Mouse (Mus musculus) neural tube, embryonic 12.5 days (tissue): ENCODE data around the gene Usp5. TPM values are rescaled to one million over a fixed set of nuclear protein-coding genes. Genes with fewer than 3 reads are reported as not detected.
A peak's percentile ranks its signal among the peaks of the same experiment; 100 is the strongest.
"Not testable (repeated sequence)": the region's sequence is repeated elsewhere in the genome, so short reads cannot be mapped to it uniquely, and the experiment has no call there.

ENCODE experiments used
- ATAC-seq: fragments of 200-750 bp; cut with Nextera tagmentation; 2 replicates; pipeline ENCODE4 v1.8.0; 2017; ENCODE audit warnings: low read depth, mild to moderate bottlenecking, moderate TSS enrichment, moderate library complexity; ENCODE audit not compliant: low FRiP score
- H3K27ac ChIP-seq: fragments of 300-500 bp; sonication (generic); 2 replicates; pipeline ENCODE4 v1.5.1; 2016
- H3K27me3 ChIP-seq: fragments of 300-500 bp; sonication (generic); replicated peaks from 2 replicates; pipeline ENCODE4 v1.6.1; 2016; ENCODE audit warnings: mild to moderate bottlenecking
- H3K36me3 ChIP-seq: fragments of 300-500 bp; sonication (generic); 2 replicates; pipeline ENCODE4 v1.6.1; 2016; ENCODE audit warnings: mild to moderate bottlenecking
- H3K4me1 ChIP-seq: fragments of 300-500 bp; sonication (generic); 2 replicates; pipeline ENCODE4 v1.6.1; 2016
- H3K4me2 ChIP-seq: fragments of 300-500 bp; sonication (generic); replicated peaks from 2 replicates; pipeline ENCODE4 v1.6.1; 2016; ENCODE audit warnings: mild to moderate bottlenecking
- H3K4me3 ChIP-seq: fragments of 300-500 bp; sonication (generic); 2 replicates; pipeline ENCODE4 v1.5.1; 2016
- H3K9ac ChIP-seq: fragments of 300-500 bp; sonication (generic); 2 replicates; pipeline ENCODE4 v1.6.1; 2016; ENCODE audit warnings: mild to moderate bottlenecking
- H3K9me3 ChIP-seq: fragments of 300-500 bp; sonication (generic); 2 replicates; pipeline ENCODE4 v1.6.1; 2016; ENCODE audit warnings: mild to moderate bottlenecking
- WGBS: fragments of 180-500 bp; shearing (Covaris S2); methylation state at CpG from one replicate; pipeline ENCODE4 v1.1.7; 2016; 5-methylcytosine and 5-hydroxymethylcytosine counted together
- polyA plus RNA-seq: library from polyadenylated mRNA; unstranded; fragments of >200 nt; fragmentation: Nextera tagmentation; extraction: Ambion mirVana; gene quantifications from 2 replicates; pipeline ENCODE4 v1.2.1, GENCODE M21; 2016

Gene Usp5
- polyA plus RNA-seq, 1 experiment from 2014 or later, result 203 TPM

DNA sequence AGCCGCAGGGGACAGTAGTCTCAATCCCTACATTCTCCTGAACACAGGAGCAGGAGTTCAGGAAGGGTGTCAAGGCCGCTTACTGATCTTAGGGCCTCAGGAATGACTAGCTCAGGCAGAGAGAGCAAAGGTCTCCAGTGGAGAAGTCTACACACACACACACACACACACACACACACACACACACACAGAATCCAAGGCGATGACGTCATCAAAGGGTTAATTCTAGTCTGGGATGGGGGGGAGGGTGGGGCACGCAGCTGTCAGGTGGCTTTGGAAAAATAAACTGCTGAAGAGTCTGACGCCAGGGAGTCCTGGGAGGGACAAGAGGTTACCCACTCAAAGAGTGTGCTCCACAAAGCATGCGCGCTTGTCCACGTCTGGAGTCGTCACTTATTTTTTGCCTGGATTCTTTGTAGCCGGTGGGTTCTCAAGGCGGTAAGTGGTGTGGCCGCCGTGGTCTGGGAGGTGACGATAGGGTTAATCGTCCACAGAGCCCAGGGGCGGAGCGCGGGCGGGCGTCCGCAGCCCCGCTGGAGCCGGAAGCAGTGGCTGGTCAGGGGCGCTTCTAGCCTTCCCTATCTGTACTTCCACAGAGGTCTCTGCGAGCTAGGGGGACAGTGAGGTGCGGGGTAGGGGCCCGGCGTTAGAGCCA, 20.8 kb downstream of the Usp5 start, which contains the start of gene Spsb2:
Gene Spsb2 (plus strand): TSS at position 304 of the 655 bp plus-strand sequence.
- peak within 1 kb of the TSS; percentile 97 for H3K4me2 ChIP-seq
- no peaks in the 10 kb centered on the region for H3K27me3 ChIP-seq
- peaks cover 46% of the 10 kb centered on the region for H3K4me1 ChIP-seq
- peak within 1 kb of the TSS; percentile 75 for H3K9ac ChIP-seq
- peak within 1 kb of the TSS; percentile 53; the same call in 1 of the 2 replicates for H3K27ac ChIP-seq
- peak; percentile 21 for ATAC-seq
- H3K36me3 ChIP-seq, result peaks cover 12% of the 10 kb centered on the region
- H3K9me3 ChIP-seq, result no peaks in the 10 kb centered on the region
- peak within 1 kb of the TSS; percentile 51 for H3K4me3 ChIP-seq
- WGBS, result 5% methylated on average over 29 of the region's 29 CpGs

DNA sequence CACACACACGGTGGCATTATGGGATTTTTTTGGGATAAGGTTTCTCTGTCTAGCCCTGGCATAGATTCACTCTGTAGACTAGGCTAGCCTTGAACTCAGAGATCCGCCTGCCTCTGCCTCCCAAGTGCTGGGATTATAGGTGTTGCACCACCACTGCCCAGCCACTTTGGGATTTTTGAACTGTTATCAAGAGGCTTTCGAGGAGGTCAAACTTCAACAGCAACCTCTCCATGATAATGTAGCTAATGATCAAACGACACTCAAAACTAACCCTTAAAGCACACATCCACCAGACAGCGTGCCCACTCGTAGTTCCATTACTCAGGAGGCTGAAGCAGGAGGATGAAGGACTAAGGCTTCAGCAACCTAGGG, 21.3 kb downstream of the Usp5 start:
- Histone ChIP-seq H3K27me3 (no peaks in the 10 kb centered on the region), H3K36me3 (peaks cover 12% of the 10 kb centered on the region), H3K4me1 (peaks cover 41% of the 10 kb centered on the region), H3K27ac (no peak overlapping the region), H3K9me3 (no peaks in the 10 kb centered on the region), H3K4me3 (peak overlapping the region; percentile 51; the same call in 1 of the 2 replicates), H3K9ac (no peak overlapping the region), H3K4me2 (peak overlapping the region; percentile 97)
- no peak for ATAC-seq
- WGBS, result 88% methylated on average over 6 of the region's 6 CpGs

DNA sequence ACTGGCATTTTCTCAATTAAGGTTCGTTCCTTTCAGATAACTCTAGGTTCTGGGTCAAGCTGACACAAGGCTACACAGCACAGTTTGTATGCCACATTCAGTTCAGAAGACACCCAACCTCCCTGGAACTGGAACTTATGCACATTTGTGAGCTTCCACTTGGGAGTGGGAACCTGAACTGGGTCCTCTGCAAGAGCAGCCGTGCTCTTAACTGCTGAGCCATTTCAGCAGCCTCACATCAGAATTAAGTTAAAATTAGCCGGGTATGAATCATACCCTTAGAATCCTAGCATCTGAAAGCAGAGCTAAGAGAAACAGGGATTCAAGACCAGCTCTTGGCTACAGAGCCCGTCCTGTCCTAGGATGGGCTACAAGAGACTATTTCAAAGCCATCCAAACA, 21.9 kb downstream of the Usp5 start:
- no peak overlapping the region for H3K4me3 ChIP-seq
- peaks cover 35% of the 10 kb centered on the region for H3K4me1 ChIP-seq
- 87% methylated on average over 4 of the region's 4 CpGs for WGBS

DNA sequence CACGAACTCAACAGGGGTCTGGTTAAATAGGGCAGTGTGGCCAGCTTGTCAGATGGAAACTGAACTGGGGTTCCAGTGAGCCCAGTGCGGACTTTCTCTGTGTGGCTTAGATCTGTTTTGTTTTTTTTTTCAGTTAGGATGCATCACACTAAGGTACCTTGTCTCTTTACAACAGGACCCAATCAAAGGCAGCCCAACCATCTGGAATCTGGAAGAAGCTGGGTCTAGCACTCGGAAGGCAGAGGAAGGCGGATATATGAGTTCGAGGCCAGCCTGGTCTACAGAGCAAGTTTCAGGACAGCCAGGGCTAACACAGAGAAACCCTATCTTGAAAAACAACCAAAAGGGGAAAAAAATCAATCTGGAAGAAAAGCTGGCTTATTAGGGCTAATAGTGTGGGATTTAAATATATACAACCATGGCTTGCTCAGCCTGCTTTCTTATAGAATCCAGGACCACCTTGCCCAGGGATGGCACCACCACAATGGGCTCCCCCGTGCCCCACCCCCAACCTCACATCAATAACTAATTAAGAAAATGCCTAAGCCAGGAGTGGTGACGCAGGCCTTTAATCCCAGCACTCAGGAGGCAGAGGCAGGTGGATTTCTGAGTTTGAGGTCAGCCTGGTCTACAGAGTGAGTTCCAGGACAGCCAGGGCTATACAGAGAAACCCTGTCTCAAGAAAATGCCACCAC, 22.7 kb downstream of the Usp5 start:
- Histone ChIP-seq H3K9me3 (no peaks in the 10 kb centered on the region), H3K36me3 (peaks cover 4% of the 10 kb centered on the region), H3K4me3 (no peak overlapping the region), H3K27ac (no peak overlapping the region), H3K4me2 (peak overlapping the region; percentile 81), H3K4me1 (peaks cover 28% of the 10 kb centered on the region), H3K9ac (no peak overlapping the region), H3K27me3 (no peaks in the 10 kb centered on the region)
- WGBS, result 72% methylated on average over 7 of the region's 7 CpGs
- no peak for ATAC-seq

More for the DNA sequence above, 21.9 kb downstream of the Usp5 start:
- H3K4me2 ChIP-seq, result no peak overlapping the region
- H3K9ac ChIP-seq, result no peak overlapping the region
- no peaks in the 10 kb centered on the region for H3K27me3 ChIP-seq
- peaks cover 11% of the 10 kb centered on the region for H3K36me3 ChIP-seq
- H3K27ac ChIP-seq, result no peak overlapping the region
- no peaks in the 10 kb centered on the region for H3K9me3 ChIP-seq
- no peak for ATAC-seq

DNA sequence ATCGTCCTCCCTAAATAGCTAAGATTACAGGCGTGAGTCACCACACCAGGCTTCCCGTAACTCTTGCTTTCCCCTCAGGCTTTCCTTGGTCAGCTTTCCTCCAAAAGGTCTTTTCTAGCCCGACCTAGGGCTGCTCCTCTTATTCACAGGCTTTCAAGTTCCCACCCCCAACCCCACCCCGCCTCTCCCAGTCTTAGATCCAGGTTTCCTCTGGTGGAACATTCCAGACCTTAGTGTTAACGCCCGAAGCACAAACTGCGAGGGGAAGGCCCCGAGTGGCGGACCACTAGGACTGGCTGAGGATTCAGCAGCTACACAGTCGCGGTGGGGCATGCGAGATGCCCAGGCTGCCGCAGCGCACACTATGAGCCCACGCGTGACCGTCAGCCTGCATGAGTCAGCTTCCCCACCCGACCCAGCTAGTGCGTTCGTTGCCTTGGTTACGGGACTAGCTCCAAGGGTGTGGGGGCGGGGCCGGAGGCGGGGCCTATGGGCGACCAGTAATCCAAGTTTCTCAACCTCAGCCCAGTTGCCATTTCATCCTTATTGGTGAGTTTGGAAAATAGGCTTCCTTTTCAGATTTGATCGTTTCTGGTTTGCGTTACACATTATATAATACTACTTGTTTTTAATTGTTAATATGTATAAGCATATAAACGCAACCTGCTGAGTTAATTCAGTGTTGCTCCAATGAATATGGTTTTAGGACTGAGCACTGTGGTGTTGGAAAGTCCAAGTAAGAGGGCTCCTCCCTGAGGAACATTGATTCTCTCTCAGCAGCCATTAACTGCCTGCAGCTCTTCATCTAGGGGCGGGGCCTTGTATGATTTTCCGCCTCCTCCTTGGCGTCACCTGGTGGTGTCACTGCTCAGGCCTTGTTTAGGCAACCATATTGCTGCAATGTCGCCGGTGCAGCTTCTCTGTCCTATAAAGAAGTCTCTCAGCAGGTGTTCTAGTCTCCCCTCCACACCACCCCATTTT, 23.7 kb downstream of the Usp5 start:
- peak overlapping the region; percentile 81 for H3K4me2 ChIP-seq
- H3K27ac ChIP-seq, result no peak overlapping the region
- 1% methylated on average over 34 of the region's 34 CpGs for WGBS
- H3K9me3 ChIP-seq, result no peaks in the 10 kb centered on the region
- ATAC-seq, result peak; percentile 82
- H3K4me3 ChIP-seq, result peak overlapping the region; percentile 34
- peak overlapping the region; percentile 48 for H3K9ac ChIP-seq
- peaks cover 28% of the 10 kb centered on the region for H3K4me1 ChIP-seq
- no peaks in the 10 kb centered on the region for H3K27me3 ChIP-seq
- H3K36me3 ChIP-seq, result no peaks in the 10 kb centered on the region

DNA sequence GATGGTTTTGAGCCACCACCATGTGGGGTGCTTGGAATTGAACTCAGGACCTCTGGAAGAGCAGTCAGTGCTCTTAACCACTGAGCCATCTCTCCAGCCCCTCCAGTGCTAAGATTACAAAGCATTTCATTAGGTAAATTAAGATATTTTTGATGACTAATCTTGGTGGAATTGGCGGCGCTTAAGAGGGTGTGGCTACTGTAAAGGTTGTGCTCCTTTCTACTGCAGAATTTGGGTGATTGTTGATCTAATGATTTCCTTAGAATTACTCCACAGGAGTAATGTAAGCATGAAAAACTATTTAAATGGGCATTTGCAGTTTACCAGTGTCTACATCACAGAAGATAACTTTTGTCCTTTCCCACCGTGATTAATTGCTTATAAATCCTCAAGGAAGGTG, 24.9 kb downstream of the Usp5 start:
- 92% methylated on average over 3 of the region's 3 CpGs for WGBS
- no peak overlapping the region for H3K4me3 ChIP-seq
- no peaks in the 10 kb centered on the region for H3K27me3 ChIP-seq
- H3K36me3 ChIP-seq, result no peaks in the 10 kb centered on the region
- H3K4me2 ChIP-seq, result no peak overlapping the region
- no peaks in the 10 kb centered on the region for H3K9me3 ChIP-seq
- no peak overlapping the region for H3K9ac ChIP-seq
- H3K27ac ChIP-seq, result no peak overlapping the region
- no peak for ATAC-seq
- H3K4me1 ChIP-seq, result peaks cover 19% of the 10 kb centered on the region

DNA sequence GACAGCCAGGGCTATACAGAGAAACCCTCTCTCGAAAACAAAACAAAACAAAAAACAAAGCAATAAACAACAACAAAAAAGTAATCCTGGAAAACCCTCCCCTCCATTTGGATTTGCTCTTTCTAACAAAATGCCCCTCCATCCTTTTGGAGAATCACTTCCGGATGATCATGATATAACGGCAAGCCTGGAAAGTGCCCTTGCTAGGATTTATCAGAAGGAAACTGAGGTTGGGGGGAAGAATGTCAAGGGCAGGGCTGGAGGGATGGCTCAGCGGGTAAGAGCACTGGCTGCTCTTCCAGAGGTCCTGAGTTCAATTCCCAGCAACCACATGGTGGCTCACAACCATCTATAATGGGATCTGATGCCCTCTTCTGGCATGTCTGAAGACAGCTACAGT, 25.6 kb downstream of the Usp5 start:
- H3K36me3 ChIP-seq, H3K27me3 ChIP-seq, H3K4me2 ChIP-seq, ATAC-seq, H3K27ac ChIP-seq, H3K9me3 ChIP-seq, H3K9ac ChIP-seq, H3K4me3 ChIP-seq: not testable (repeated sequence)
- H3K4me1 ChIP-seq, result peaks cover 12% of the 10 kb centered on the region
- WGBS, result 98% methylated on average over 4 of the region's 4 CpGs

DNA sequence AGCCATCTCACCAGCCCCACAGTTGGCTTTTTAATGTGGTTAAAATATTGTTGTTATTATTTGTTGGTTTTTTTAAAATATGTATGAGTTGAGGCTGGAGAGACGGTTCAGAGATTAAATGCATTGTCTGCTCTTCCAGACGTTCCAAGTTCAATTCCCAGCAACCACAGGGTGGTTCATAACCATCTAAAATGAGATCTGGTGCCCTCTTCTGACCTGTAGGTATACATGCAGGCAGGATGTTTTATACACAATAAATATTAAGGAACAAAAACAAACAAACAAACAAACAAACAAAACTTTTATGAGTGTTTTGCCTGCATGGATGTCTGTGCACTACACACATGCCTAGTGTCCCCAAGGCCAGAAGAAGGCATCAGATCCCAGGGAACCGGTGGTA, 26.2 kb downstream of the Usp5 start:
- H3K36me3 ChIP-seq, result no peaks in the 10 kb centered on the region
- no peak overlapping the region for H3K4me3 ChIP-seq
- WGBS, result 75% methylated on average over 3 of the region's 3 CpGs
- no peak overlapping the region for H3K9ac ChIP-seq
- no peak overlapping the region for H3K4me2 ChIP-seq
- H3K27me3 ChIP-seq, result no peaks in the 10 kb centered on the region
- H3K9me3 ChIP-seq, result no peaks in the 10 kb centered on the region
- no peak overlapping the region for H3K27ac ChIP-seq
- ATAC-seq, result no peak
- H3K4me1 ChIP-seq, result peaks cover 6% of the 10 kb centered on the region

DNA sequence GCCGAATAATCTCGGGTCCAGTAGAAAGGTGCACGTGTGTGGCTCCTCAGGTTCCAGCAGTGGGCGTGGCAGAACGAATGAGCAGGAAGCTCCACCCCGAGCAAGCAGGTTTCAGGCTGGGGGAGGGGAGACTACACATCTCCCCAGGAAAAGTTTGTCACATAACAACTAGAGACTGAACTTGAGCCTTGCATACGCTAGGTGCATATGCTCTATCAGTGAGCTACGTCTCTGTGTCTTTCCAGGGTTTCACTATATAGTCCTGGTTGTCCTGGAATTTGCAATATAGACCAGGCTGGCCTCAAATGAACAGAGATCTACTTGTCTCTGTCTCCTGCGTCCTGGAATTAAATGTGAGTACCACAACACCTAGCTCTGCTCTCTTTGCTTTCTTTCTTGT, 26.9 kb downstream of the Usp5 start:
- 20% methylated on average over 6 of the region's 9 CpGs for WGBS
- not testable (repeated sequence) for H3K36me3 ChIP-seq

DNA sequence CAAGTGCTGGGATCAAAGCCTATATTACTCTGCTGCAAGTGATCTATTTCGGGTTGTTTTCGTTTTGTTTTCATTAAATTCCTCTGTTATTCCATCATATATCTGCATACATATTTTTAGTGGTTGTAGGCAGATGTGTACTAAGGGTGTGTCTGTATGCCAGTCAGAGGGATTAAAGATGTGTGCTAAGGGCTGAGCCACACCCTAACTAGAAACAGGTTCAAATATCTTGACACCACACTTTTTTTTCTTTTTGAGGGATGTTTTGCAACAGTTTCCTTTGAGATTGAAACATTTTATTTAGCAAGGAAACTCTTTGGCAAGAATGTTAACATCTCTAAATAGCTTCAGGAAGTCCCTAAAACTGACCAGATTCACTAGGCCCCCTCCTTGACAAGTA, 33.1 kb downstream of the Usp5 start:
- no peak for ATAC-seq
- H3K27ac ChIP-seq, result no peak overlapping the region
- H3K4me1 ChIP-seq, result no peaks in the 10 kb centered on the region
- no peak overlapping the region for H3K4me3 ChIP-seq
- no peaks in the 10 kb centered on the region for H3K9me3 ChIP-seq
- WGBS, result 84% methylated on average over 2 of the region's 2 CpGs
- no peaks in the 10 kb centered on the region for H3K27me3 ChIP-seq
- H3K36me3 ChIP-seq, result no peaks in the 10 kb centered on the region
- H3K9ac ChIP-seq, result no peak overlapping the region
- H3K4me2 ChIP-seq, result no peak overlapping the region

More for the DNA sequence above, 26.9 kb downstream of the Usp5 start:
- not testable (repeated sequence) for H3K27ac ChIP-seq, H3K9ac ChIP-seq, H3K9me3 ChIP-seq, H3K4me1 ChIP-seq, ATAC-seq, H3K27me3 ChIP-seq, H3K4me3 ChIP-seq
- H3K4me2 ChIP-seq, result 0 out of 2 replicates have a peak overlapping the region, but pooled peaks have one; percentile 16

DNA sequence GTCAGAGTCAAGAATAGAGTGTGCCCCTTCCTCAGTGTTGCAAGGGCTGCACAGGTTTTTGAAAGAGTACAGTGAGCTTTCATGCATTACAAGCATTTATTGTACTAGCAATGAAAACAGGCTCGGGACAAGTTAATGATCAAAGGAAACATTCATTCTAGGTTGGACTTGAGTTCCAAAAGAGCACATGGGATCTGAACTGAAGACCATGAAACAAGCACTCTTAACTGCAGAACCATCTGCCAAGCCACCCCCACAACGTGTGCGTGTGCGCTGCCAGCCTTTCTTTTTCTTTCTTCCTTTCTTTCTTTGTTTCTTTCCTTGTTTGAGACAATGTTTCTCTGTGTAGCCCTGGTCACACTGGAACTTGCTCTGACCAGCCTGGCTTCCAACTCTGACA, 33.5 kb downstream of the Usp5 start:
- Histone ChIP-seq H3K4me3 (no peak overlapping the region), H3K9ac (no peak overlapping the region), H3K4me1 (no peaks in the 10 kb centered on the region), H3K36me3 (no peaks in the 10 kb centered on the region), H3K4me2 (no peak overlapping the region), H3K27ac (no peak overlapping the region), H3K27me3 (no peaks in the 10 kb centered on the region), H3K9me3 (no peaks in the 10 kb centered on the region)
- ATAC-seq, result no peak
- WGBS, result 70% methylated on average over 4 of the region's 4 CpGs

DNA sequence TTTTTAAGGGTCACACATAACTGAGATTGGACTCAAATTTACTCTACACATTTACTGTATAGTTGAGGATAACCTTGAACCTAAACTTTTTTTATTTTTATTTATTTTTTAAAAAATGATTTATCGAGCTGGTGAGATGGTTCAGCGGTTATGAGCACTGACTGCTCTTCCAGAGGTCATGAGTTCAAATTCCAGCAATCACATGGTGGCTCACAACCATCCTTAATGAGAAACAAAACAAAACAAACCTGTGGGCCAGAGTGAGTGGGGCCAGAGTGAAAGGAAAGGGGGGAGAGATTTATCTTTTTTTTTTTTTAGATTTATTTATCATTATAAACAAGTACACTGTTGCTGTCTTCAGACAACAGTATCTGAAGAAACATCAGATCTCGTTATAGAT, 37.4 kb downstream of the Usp5 start:
- no peak overlapping the region for H3K4me3 ChIP-seq
- no peak overlapping the region for H3K27ac ChIP-seq
- H3K9ac ChIP-seq, result no peak overlapping the region
- 87% methylated on average over 3 of the region's 3 CpGs for WGBS
- H3K4me2 ChIP-seq, result no peak overlapping the region
- no peaks in the 10 kb centered on the region for H3K27me3 ChIP-seq
- no peaks in the 10 kb centered on the region for H3K36me3 ChIP-seq
- H3K4me1 ChIP-seq, result no peaks in the 10 kb centered on the region
- ATAC-seq, result no peak
- no peaks in the 10 kb centered on the region for H3K9me3 ChIP-seq
